Mouse (Mus musculus) ES-Bruce4 (cell line): ENCODE measurements around the gene Nrxn1.

ENCODE experiments used
- CTCF ChIP-seq: IDR thresholded peaks from one replicate; pipeline ENCODE4 v1.8.1; 2011; ENCODE audit warnings: low read depth, low read length
- EP300 ChIP-seq: IDR thresholded peaks from 2 replicates; pipeline ENCODE4 v1.6.1; 2011; ENCODE audit warnings: low read depth, low read length; ENCODE audit not compliant: insufficient read depth
- POLR2A ChIP-seq: IDR thresholded peaks from one replicate; pipeline ENCODE4 v1.8.1; 2011; ENCODE audit warnings: low read length; ENCODE audit not compliant: insufficient read depth

DNA sequence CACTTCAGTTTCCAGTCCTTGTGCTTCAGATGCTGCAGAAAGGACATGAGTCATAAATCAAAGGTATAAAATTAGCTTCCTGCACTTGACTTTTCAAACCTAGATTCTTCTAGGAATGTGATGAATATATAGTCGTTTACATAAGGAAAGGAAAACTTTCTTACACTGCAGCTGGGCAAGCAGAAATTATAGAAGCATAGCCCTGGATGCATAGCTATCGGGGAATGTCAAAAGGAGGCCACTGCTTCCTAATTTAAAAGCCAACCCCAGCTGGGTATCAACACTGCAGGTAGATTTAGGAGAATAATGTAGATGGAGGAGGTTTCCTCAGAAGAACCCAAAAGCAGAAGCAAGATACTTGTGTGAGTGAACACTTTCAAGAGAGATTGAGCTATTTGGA, 523.0 kb downstream of the Nrxn1 start:
- TF ChIP-seq CTCF (no peak), EP300 (no peak), POLR2A (no peak)
